Mouse (Mus musculus): Measurements from ENCODE around the gene Bri3bp. TPM values are rescaled to one million over a fixed set of nuclear protein-coding genes. Genes with fewer than 3 reads are reported as not detected.
A peak's percentile ranks its signal among the peaks of the same experiment; 100 is the strongest.

Bri3bp gene
- total and polyA plus RNA-seq, 2 experiments from 2014 or later = 27.8 to 65.8 TPM

DNA sequence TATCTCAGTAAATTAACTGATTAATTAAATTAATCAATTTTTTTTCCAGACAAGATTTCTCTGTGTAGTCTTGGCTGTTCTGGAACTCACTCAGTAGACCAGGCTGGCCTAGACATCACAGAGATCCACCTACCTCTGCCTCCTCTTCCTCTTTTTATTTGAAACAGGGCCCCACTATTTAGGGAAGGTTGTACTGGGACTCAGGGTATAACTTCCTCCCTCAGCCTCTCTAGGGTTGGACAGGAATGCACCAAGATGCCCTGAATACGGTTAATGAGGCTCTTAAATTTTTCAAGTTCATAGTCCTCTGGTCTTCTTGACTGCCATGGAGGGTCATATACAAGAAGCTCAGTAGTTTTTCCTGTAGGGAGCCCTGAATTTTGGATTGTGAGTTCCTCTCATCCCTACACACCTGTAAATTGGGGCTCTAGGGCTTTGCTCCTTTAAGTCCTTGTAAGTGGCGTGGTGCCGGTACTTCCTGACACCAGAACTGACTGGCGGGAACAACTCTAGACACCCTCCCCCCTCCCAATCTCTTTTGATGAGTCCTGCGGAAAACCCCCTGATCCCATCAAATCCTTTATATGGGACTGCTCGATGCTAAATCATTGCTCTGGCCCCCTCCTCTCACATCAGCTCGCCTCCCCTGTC lies 660 bp upstream of the Bri3bp start:
- 9% methylated on average over 7 of the region's 7 CpGs for WGBS
- Histone ChIP-seq H3K9ac (replicated peaks; ENCODE audit: low read depth, low read length) (peak overlapping the region; percentile 85), H3K36me3 (replicated peaks; ENCODE audit: control insufficient read depth, insufficient read depth, low read length) (no peaks in the 10 kb centered on the region), H3K9me3 (replicated peaks; ENCODE audit: control insufficient read depth, low read length) (no peaks in the 10 kb centered on the region), H3K4me3 (ENCODE audit: low read depth, low read length) (peak overlapping the region; percentile 96), H3K27ac (ENCODE audit: low read depth) (peak overlapping the region; percentile 92), H3K27me3 (ENCODE audit: control insufficient read depth, insufficient read depth, low read length) (no peaks in the 10 kb centered on the region), H3K4me1 (ENCODE audit: control insufficient read depth, insufficient read depth) (peaks cover 4% of the 10 kb centered on the region; the same call in 1 of the 2 replicates), H3K4me2 (ENCODE audit: low read depth, low read length) (peak overlapping the region; percentile 94)
- ATAC-seq (ENCODE audit: insufficient read depth, low read depth) = no peak
- no peak for TF ChIP-seq EP300 (IDR thresholded peaks at IDR 0.05; ENCODE audit: low read depth)
- TF ChIP-seq CTCF (IDR thresholded peaks at IDR 0.05; ENCODE audit: low read depth) = no peak
- DNase-seq (ENCODE audit: low spot score) = no peak

- ATAC-seq (ENCODE audit: insufficient read depth, low read depth) (peak; percentile 1; the same call in 1 of the 2 replicates), DNase-seq (ENCODE audit: low spot score) (no peak)
These were observed 998 bp downstream of the Bri3bp start for GRCm38 (mm10) chr5:125442136-125442995.

GRCm38 (mm10) chr5:125443335-125443734 lies 2.0 kb downstream of the Bri3bp start:
- ATAC-seq (ENCODE audit: insufficient read depth, low read depth) (no peak), DNase-seq (ENCODE audit: low spot score) (no peak)
- Histone ChIP-seq H3K27me3 (ENCODE audit: control insufficient read depth, insufficient read depth, low read length) (no peaks in the 10 kb centered on the region), H3K4me2 (ENCODE audit: low read depth, low read length) (no peak overlapping the region), H3K27ac (ENCODE audit: low read depth) (no peak overlapping the region), H3K9ac (replicated peaks; ENCODE audit: low read depth, low read length) (no peak overlapping the region), H3K4me1 (ENCODE audit: control insufficient read depth, insufficient read depth) (peaks cover 8% of the 10 kb centered on the region), H3K4me3 (ENCODE audit: low read depth, low read length) (no peak overlapping the region), H3K9me3 (replicated peaks; ENCODE audit: control insufficient read depth, low read length) (no peaks in the 10 kb centered on the region), H3K36me3 (replicated peaks; ENCODE audit: control insufficient read depth, insufficient read depth, low read length) (no peaks in the 10 kb centered on the region)
- TF ChIP-seq EP300 (IDR thresholded peaks at IDR 0.05; ENCODE audit: low read depth) = no peak
- peak; percentile 31 for TF ChIP-seq CTCF (IDR thresholded peaks at IDR 0.05; ENCODE audit: low read depth)
- 84% methylated on average over 5 of the region's 5 CpGs for WGBS

More at GRCm38 (mm10) chr5:125442136-125442995, 998 bp downstream of the Bri3bp start:
- TF ChIP-seq CTCF (IDR thresholded peaks at IDR 0.05; ENCODE audit: low read depth) = no peak
- TF ChIP-seq EP300 (IDR thresholded peaks at IDR 0.05; ENCODE audit: low read depth) = no peak
- Histone ChIP-seq H3K36me3 (replicated peaks; ENCODE audit: control insufficient read depth, insufficient read depth, low read length) (no peaks in the 10 kb centered on the region), H3K27me3 (ENCODE audit: control insufficient read depth, insufficient read depth, low read length) (no peaks in the 10 kb centered on the region), H3K4me2 (ENCODE audit: low read depth, low read length) (peak overlapping the region; percentile 94), H3K4me3 (ENCODE audit: low read depth, low read length) (peak overlapping the region; percentile 96), H3K27ac (ENCODE audit: low read depth) (peak overlapping the region; percentile 92), H3K9me3 (replicated peaks; ENCODE audit: control insufficient read depth, low read length) (no peaks in the 10 kb centered on the region), H3K9ac (replicated peaks; ENCODE audit: low read depth, low read length) (peak overlapping the region; percentile 85), H3K4me1 (ENCODE audit: control insufficient read depth, insufficient read depth) (peaks cover 4% of the 10 kb centered on the region; the same call in 1 of the 2 replicates)
- 22% methylated on average over 27 of the region's 27 CpGs for WGBS

GRCm38 (mm10) chr5:125443915-125444314 lies 2.5 kb downstream of the Bri3bp start:
- no peak overlapping the region for H3K4me2 ChIP-seq (ENCODE audit: low read depth, low read length)
- no peaks in the 10 kb centered on the region for H3K36me3 ChIP-seq (replicated peaks; ENCODE audit: control insufficient read depth, insufficient read depth, low read length)
- H3K4me1 ChIP-seq (ENCODE audit: control insufficient read depth, insufficient read depth) = peaks cover 10% of the 10 kb centered on the region
- H3K9me3 ChIP-seq (replicated peaks; ENCODE audit: control insufficient read depth, low read length) = no peaks in the 10 kb centered on the region
- no peaks in the 10 kb centered on the region for H3K27me3 ChIP-seq (ENCODE audit: control insufficient read depth, insufficient read depth, low read length)
- H3K4me3 ChIP-seq (ENCODE audit: low read depth, low read length) = no peak overlapping the region
- H3K27ac ChIP-seq (ENCODE audit: low read depth) = no peak overlapping the region
- 72% methylated on average over 3 of the region's 3 CpGs for WGBS
- DNase-seq (ENCODE audit: low spot score) (no peak), ATAC-seq (ENCODE audit: insufficient read depth, low read depth) (no peak)
- no peak overlapping the region for H3K9ac ChIP-seq (replicated peaks; ENCODE audit: low read depth, low read length)
- TF ChIP-seq CTCF (IDR thresholded peaks at IDR 0.05; ENCODE audit: low read depth) = no peak
- TF ChIP-seq EP300 (IDR thresholded peaks at IDR 0.05; ENCODE audit: low read depth) = no peak

DNA sequence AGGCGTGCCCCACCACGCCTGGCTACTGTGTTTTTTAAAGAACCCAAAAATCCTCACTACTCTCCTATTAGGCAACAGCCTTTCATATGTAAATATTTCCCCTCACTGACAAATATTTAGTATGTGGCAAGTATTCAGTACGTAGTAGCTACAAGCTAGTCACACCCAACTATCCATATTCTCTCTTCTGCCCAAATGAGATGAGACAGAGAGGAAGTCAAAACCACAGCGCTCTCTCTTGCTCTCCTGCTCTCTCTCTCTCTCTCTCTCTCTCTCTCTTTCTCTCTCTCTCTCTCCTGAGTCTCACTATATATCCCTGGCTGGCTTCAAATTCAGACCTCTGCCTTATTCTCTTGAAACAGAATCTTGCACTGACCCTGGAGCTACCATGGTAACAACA lies 3.2 kb downstream of the Bri3bp start:
- TF ChIP-seq CTCF (IDR thresholded peaks at IDR 0.05; ENCODE audit: low read depth) = no peak
- no peak for TF ChIP-seq EP300 (IDR thresholded peaks at IDR 0.05; ENCODE audit: low read depth)
- H3K4me2 ChIP-seq (ENCODE audit: low read depth, low read length) = no peak overlapping the region
- no peaks in the 10 kb centered on the region for H3K9me3 ChIP-seq (replicated peaks; ENCODE audit: control insufficient read depth, low read length)
- H3K27ac ChIP-seq (ENCODE audit: low read depth) = no peak overlapping the region
- WGBS = 91% methylated on average over 4 of the region's 4 CpGs
- DNase-seq (ENCODE audit: low spot score) (no peak), ATAC-seq (ENCODE audit: insufficient read depth, low read depth) (no peak)
- no peaks in the 10 kb centered on the region for H3K27me3 ChIP-seq (ENCODE audit: control insufficient read depth, insufficient read depth, low read length)
- H3K36me3 ChIP-seq (replicated peaks; ENCODE audit: control insufficient read depth, insufficient read depth, low read length) = no peaks in the 10 kb centered on the region
- no peak overlapping the region for H3K4me3 ChIP-seq (ENCODE audit: low read depth, low read length)
- no peak overlapping the region for H3K9ac ChIP-seq (replicated peaks; ENCODE audit: low read depth, low read length)
- H3K4me1 ChIP-seq (ENCODE audit: control insufficient read depth, insufficient read depth) = peaks cover 10% of the 10 kb centered on the region
